Mouse (Mus musculus): ENCODE data around the gene Creb3. TPM values are rescaled to one million over a fixed set of nuclear protein-coding genes. Genes with fewer than 3 reads are reported as not detected.
"Not testable (repeated sequence)": the region's sequence is repeated elsewhere in the genome, so short reads cannot be mapped to it uniquely, and the experiment has no call there.

Gene Creb3
- total RNA-seq, 1 experiment from 2014 or later: 172 TPM

- DNase-seq: no peak
Measured at GRCm38 (mm10) chr4:43583421-43583820, 21.3 kb downstream of the Creb3 start.

- peak; percentile 41 for DNase-seq
Measured at GRCm38 (mm10) chr4:43584444-43585416, 22.6 kb downstream of the Creb3 start, which contains the start of gene Msmp. Msmp (minus strand) TSS chr4:43584494.

GRCm38 (mm10) chr4:43585682-43586081, 23.6 kb downstream of the Creb3 start:
- no peak for DNase-seq

GRCm38 (mm10) chr4:43586411-43586810, 24.3 kb downstream of the Creb3 start:
- peak; percentile 54 for DNase-seq

- DNase-seq: no peak
Measured at GRCm38 (mm10) chr4:43587681-43588080, 25.5 kb downstream of the Creb3 start.

- no peak for DNase-seq
Measured at GRCm38 (mm10) chr4:43591543-43591942, 29.4 kb downstream of the Creb3 start.

- DNase-seq: no peak
Measured at GRCm38 (mm10) chr4:43591961-43592360, 29.8 kb downstream of the Creb3 start.

- DNase-seq: no peak
Measured at GRCm38 (mm10) chr4:43593453-43593852, 31.3 kb downstream of the Creb3 start.

GRCm38 (mm10) chr4:43596597-43596996, 34.5 kb downstream of the Creb3 start:
- not testable (repeated sequence) for DNase-seq

GRCm38 (mm10) chr4:43598200-43598599, 36.1 kb downstream of the Creb3 start:
- DNase-seq: no peak

GRCm38 (mm10) chr4:43598650-43599380, 36.7 kb downstream of the Creb3 start:
- DNase-seq: no peak

GRCm38 (mm10) chr4:43600195-43600934, 38.2 kb downstream of the Creb3 start:
- no peak for DNase-seq

- no peak for DNase-seq
Measured at GRCm38 (mm10) chr4:43604099-43604498, 42.0 kb downstream of the Creb3 start.

- no peak for DNase-seq
Measured at GRCm38 (mm10) chr4:43604751-43605685, 42.9 kb downstream of the Creb3 start.

- DNase-seq: no peak
Measured at GRCm38 (mm10) chr4:43612534-43612933, 50.4 kb downstream of the Creb3 start.

GRCm38 (mm10) chr4:43613060-43613730, 51.1 kb downstream of the Creb3 start:
- no peak for DNase-seq

Data from adrenal gland, postnatal 25 days (tissue).